Mouse (Mus musculus) heart, adult 2 months (tissue): ENCODE results near the gene Dlx1. TPM values are rescaled to one million over a fixed set of nuclear protein-coding genes. Genes with fewer than 3 reads are reported as not detected.

Source experiments
- DNase-seq, 2 experiments: peaks; one replicate each; pipeline ENCODE4 v3.0.0; 2021
- H3K27ac ChIP-seq: fragments of 200-600 bp; 2 replicates; pipeline ENCODE4 v1.8.1; 2022
- H3K27me3 ChIP-seq: fragments of 200-500 bp; 2 replicates; pipeline ENCODE4 v1.6.1; 2012; ENCODE audit warnings: mild to moderate bottlenecking, low read length, inconsistent platforms, mixed read lengths; ENCODE audit not compliant: control insufficient read depth, insufficient read depth
- H3K36me3 ChIP-seq: fragments of 200-500 bp; 2 replicates; pipeline ENCODE4 v1.6.1; 2012; ENCODE audit warnings: low read length, inconsistent platforms; ENCODE audit not compliant: control insufficient read depth, insufficient read depth
- H3K4me1 ChIP-seq: fragments of 200-500 bp; 2 replicates; pipeline ENCODE4 v1.6.1; 2011; ENCODE audit warnings: low read length; ENCODE audit not compliant: control insufficient read depth, insufficient read depth
- H3K4me3 ChIP-seq: fragments of 200-600 bp; 2 replicates; pipeline ENCODE4 v1.8.1; 2022
- H3K79me2 ChIP-seq: fragments of 200-500 bp; replicated peaks from 2 replicates; pipeline ENCODE4 v1.6.1; 2012; ENCODE audit warnings: mild to moderate bottlenecking, inconsistent platforms, low read length, moderate library complexity, mixed read lengths; ENCODE audit not compliant: control insufficient read depth, insufficient read depth
- H3K9ac ChIP-seq: fragments of 200-500 bp; 2 replicates; pipeline ENCODE4 v1.6.1; 2012; ENCODE audit warnings: low read depth, mild to moderate bottlenecking, control low read depth, inconsistent platforms, low read length, mixed read lengths
- CTCF ChIP-seq: fragments of 200-600 bp; IDR thresholded peaks from 2 replicates; pipeline ENCODE4 v1.8.1; 2022; ENCODE audit warnings: antibody characterized with exemption, mild to moderate bottlenecking, moderate library complexity
- EP300 ChIP-seq: fragments of 200-500 bp; IDR thresholded peaks from 2 replicates; pipeline ENCODE4 v1.6.1; 2011; ENCODE audit warnings: low read depth, low read length, control low read depth; ENCODE audit not compliant: insufficient read depth
- POLR2A ChIP-seq: fragments of 200-500 bp; IDR thresholded peaks from 2 replicates; pipeline ENCODE4 v1.6.1; 2011; ENCODE audit warnings: mild to moderate bottlenecking, low read depth, low read length, control low read depth; ENCODE audit not compliant: insufficient read depth
- WGBS: fragments of 180-500 bp; shearing (Covaris S2); methylation state at CpG from one replicate; pipeline ENCODE4 v1.1.7; 2018; 5-methylcytosine and 5-hydroxymethylcytosine counted together
- intact Hi-C: fragments of 180-260 bp; cut with DNase I; formaldehyde crosslinking; loops from one replicate; pipeline ENCODE4 v1.15.1; 2025
- polyA plus RNA-seq: library from polyadenylated mRNA; depleted of rRNA; stranded (reverse); fragments of >200 nt; gene quantifications from 2 replicates; pipeline ENCODE4 v1.2.3, GENCODE M21; 2012; rRNA removed
- total RNA-seq, 2 experiments: library from RNA; stranded (reverse); gene quantifications; 2 replicates each; pipeline ENCODE4 v1.2.3; 2021

The Dlx1 gene
- total and polyA plus RNA-seq, 3 experiments: 0.14 to 0.39 (median 0.23) TPM

DNA sequence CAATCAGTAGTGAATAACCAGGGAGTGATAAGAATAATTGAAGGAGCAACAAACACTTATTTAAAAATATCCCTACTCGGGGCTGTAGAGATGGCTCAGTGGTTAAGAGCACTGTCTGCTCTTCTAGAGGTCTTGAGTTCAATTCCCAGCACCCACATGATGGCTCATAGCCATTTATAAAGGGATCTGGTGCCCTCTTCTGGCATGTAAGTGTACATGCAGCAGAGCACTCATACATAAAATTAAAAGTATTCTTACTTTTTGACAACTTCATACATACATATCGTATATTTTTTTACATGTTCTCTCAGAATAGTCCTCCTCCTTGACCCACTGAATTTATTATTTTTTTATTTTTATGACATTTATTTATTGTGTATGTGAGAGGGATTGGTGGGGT is 49.1 kb downstream of the Dlx1 start:
- Histone ChIP-seq H3K4me3 (no peak overlapping the region), H3K27ac (no peak overlapping the region), H3K79me2 (no peaks in the 10 kb centered on the region), H3K4me1 (no peaks in the 10 kb centered on the region), H3K36me3 (no peaks in the 10 kb centered on the region), H3K9ac (no peak overlapping the region), H3K27me3 (no peaks in the 10 kb centered on the region; the same call in 1 of the 2 replicates)
- 84% methylated on average over 2 of the region's 2 CpGs for WGBS
- DNase-seq: no peak
- intact Hi-C loops: no loop called here
- TF ChIP-seq EP300 (no peak), POLR2A (no peak), CTCF (no peak)

DNA sequence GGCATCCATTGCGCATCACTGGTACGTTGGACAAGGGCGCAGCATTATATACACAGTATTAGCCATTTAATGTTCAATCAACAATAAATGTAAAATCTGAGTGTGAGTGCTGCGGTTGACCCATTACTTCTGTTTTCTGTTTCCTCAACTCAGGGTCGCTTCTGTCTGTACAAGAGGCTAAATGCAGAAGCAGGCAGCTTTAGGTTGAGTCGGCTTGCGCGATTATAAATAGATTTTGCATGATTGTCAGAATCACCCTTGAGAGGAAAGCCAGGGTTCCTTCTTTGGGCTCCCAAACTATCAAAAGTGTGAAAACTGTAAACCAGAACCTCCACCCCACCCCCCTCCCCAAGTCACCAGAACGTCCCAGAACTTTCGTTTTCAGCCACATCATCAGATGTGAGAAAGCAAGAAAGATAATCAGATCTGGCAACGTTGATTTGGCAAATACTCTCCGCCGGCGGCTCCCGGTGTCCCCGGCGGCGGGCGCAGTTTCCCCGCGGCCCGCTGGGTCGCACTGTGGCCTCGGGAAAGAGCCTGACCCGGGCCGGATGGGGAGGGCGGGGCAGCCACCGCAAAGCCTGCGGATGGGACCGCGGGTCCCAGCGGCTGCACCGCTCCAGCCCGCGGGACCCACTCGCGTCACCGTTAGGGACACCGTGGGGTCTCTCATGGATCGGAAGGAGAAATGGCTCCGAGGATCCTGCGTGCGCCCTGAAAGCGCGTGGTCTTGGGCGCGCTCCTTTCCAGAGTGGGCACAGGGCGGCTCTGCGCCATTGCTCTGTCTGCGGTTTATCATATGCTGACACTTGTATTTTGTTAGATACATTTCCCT is 52.9 kb downstream of the Dlx1 start:
- H3K9ac ChIP-seq: peak overlapping the region; percentile 66

DNA sequence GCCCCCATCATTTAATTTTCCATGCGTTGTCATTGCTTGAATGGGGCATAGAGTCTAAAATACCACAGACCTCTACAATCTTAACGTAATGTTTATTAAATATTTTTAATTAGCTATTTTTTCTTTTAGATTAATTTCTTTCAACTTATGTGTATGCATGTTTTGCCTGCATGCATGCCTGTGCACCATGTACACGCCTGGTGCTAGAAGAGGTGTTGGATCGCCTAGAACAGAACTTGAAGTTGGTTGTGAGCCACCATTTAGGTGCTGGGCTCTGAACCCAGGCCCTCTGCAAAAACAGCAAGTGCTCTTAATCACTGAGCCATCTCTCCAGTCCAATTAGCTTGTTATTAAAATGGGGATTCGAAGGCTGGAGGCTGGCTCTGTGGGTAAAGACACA is 53.6 kb downstream of the Dlx1 start:
- Histone ChIP-seq H3K79me2 (no peaks in the 10 kb centered on the region), H3K27ac (no peak overlapping the region), H3K4me1 (no peaks in the 10 kb centered on the region), H3K4me3 (peak overlapping the region; percentile 45; the same call in 1 of the 2 replicates), H3K36me3 (no peaks in the 10 kb centered on the region), H3K27me3 (no peaks in the 10 kb centered on the region), H3K9ac (no peak overlapping the region)
- intact Hi-C loops: no loop called here
- no peak for DNase-seq
- TF ChIP-seq CTCF (no peak), EP300 (no peak), POLR2A (no peak)
- WGBS: 80% methylated on average over 5 of the region's 5 CpGs

More for the DNA sequence above, 52.9 kb downstream of the Dlx1 start:
- Histone ChIP-seq H3K27ac (no peak overlapping the region; the same call in 1 of the 2 replicates), H3K27me3 (no peaks in the 10 kb centered on the region), H3K4me1 (no peaks in the 10 kb centered on the region), H3K79me2 (no peaks in the 10 kb centered on the region), H3K4me3 (peak overlapping the region; percentile 45), H3K36me3 (no peaks in the 10 kb centered on the region)
- intact Hi-C loops: no loop called here
- peak; percentile 69 to 78 for DNase-seq
- TF ChIP-seq POLR2A: no peak
- peak; percentile 75 for TF ChIP-seq CTCF
- WGBS: 9% methylated on average over 50 of the region's 50 CpGs

Other genes starting within 250 kb of the Dlx1 start
- gene Slc25a12, start 160.4 kb upstream of the Dlx1 start, total RNA-seq: 100 to 1,000 TPM; 228 to 252 TPM
- gene Slc25a12, start 160.4 kb upstream of the Dlx1 start, polyA plus RNA-seq: 154 and 212 TPM in 2 replicates
- gene Hat1, start 139.2 kb upstream of the Dlx1 start, total RNA-seq: 10 to 100 TPM; 28.1 to 28.4 TPM
- gene Hat1, start 139.2 kb upstream of the Dlx1 start, polyA plus RNA-seq: 7.6 and 16.4 TPM in 2 replicates
- gene Metap1d, start 74.8 kb upstream of the Dlx1 start, total RNA-seq: 10 to 100 TPM; 35.2 to 38.0 TPM
- 34.8 and 60.9 TPM in 2 replicates for gene Metap1d, start 74.8 kb upstream of the Dlx1 start, polyA plus RNA-seq
- gene Dlx2, start 18.6 kb downstream of the Dlx1 start, total RNA-seq: not detected
- gene Dlx2, start 18.6 kb downstream of the Dlx1 start, polyA plus RNA-seq: not detected in 2 replicates
- gene Itga6, start 217.5 kb downstream of the Dlx1 start, total RNA-seq: 10 to 100 TPM; 45.3 to 65.8 TPM
- gene Itga6, start 217.5 kb downstream of the Dlx1 start, polyA plus RNA-seq: 31.8 and 58.9 TPM in 2 replicates